Mouse (Mus musculus) A20 (cell line): ENCODE results near the gene Slamf8.

Experiments
- DNase-seq: peaks from one replicate; pipeline ENCODE4 v3.0.0-alpha.2; 2011; ENCODE audit warnings: low read depth, low spot score

The Slamf8 gene

GRCm38 (mm10) chr1:172532551-172532950, 57.8 kb downstream of the Slamf8 start:
- DNase-seq = no peak
